Mouse (Mus musculus) c-Kit-positive CD71-negative TER-119-negative erythroid progenitor cells, embryonic 14.5 days (primary cell): ENCODE data around the gene Xbp1.
A peak's percentile ranks its signal among the peaks of the same experiment; 100 is the strongest.
"Not testable (repeated sequence)": the region's sequence is repeated elsewhere in the genome, so short reads cannot be mapped to it uniquely, and the experiment has no call there.

Source experiments
- DNase-seq: peaks from one replicate; pipeline ENCODE4 v3.0.0-alpha.2; 2013; ENCODE audit warnings: low read depth

Gene Xbp1

GRCm38 (mm10) chr11:5528841-5529240, 8.4 kb downstream of the Xbp1 start:
- no peak for DNase-seq

- DNase-seq = no peak
Measured at GRCm38 (mm10) chr11:5530172-5530571, 9.7 kb downstream of the Xbp1 start.

GRCm38 (mm10) chr11:5530717-5531116, 10.3 kb downstream of the Xbp1 start:
- DNase-seq = no peak

- DNase-seq = no peak
Measured at GRCm38 (mm10) chr11:5533108-5533507, 12.6 kb downstream of the Xbp1 start.

- not testable (repeated sequence) for DNase-seq
Measured at GRCm38 (mm10) chr11:5537454-5537853, 17.0 kb downstream of the Xbp1 start.

GRCm38 (mm10) chr11:5540331-5540730, 19.9 kb downstream of the Xbp1 start:
- DNase-seq = no peak

- DNase-seq = peak; percentile 50
Measured at GRCm38 (mm10) chr11:5541230-5541798, 20.9 kb downstream of the Xbp1 start.

GRCm38 (mm10) chr11:5541799-5542481, 21.5 kb downstream of the Xbp1 start, which contains the start of gene Ccdc117:
Gene Ccdc117, minus strand, starts transcription at chr11:5542187.
- peak; percentile 84 for DNase-seq

GRCm38 (mm10) chr11:5542482-5543185, 22.2 kb downstream of the Xbp1 start:
- DNase-seq = no peak

GRCm38 (mm10) chr11:5543281-5543680, 22.8 kb downstream of the Xbp1 start:
- DNase-seq = no peak

- not testable (repeated sequence) for DNase-seq
Measured at GRCm38 (mm10) chr11:5544709-5545108, 24.2 kb downstream of the Xbp1 start.

GRCm38 (mm10) chr11:5545457-5545856, 25.0 kb downstream of the Xbp1 start:
- no peak for DNase-seq

GRCm38 (mm10) chr11:5546693-5547092, 26.2 kb downstream of the Xbp1 start:
- no peak for DNase-seq

- DNase-seq = no peak
Measured at GRCm38 (mm10) chr11:5551430-5551829, 31.0 kb downstream of the Xbp1 start.

GRCm38 (mm10) chr11:5551931-5552330, 31.5 kb downstream of the Xbp1 start:
- no peak for DNase-seq

GRCm38 (mm10) chr11:5560273-5560672, 39.8 kb downstream of the Xbp1 start:
- no peak for DNase-seq

- DNase-seq = no peak
Measured at GRCm38 (mm10) chr11:5562625-5563268, 42.3 kb downstream of the Xbp1 start.

- no peak for DNase-seq
Measured at GRCm38 (mm10) chr11:5563898-5564297, 43.4 kb downstream of the Xbp1 start.

- no peak for DNase-seq
Measured at GRCm38 (mm10) chr11:5565596-5565995, 45.1 kb downstream of the Xbp1 start.

- no peak for DNase-seq
Measured at GRCm38 (mm10) chr11:5566506-5566905, 46.0 kb downstream of the Xbp1 start.

- DNase-seq = no peak
Measured at GRCm38 (mm10) chr11:5567654-5568053, 47.2 kb downstream of the Xbp1 start.

- DNase-seq = no peak
Measured at GRCm38 (mm10) chr11:5568082-5568481, 47.6 kb downstream of the Xbp1 start.

- DNase-seq = no peak
Measured at GRCm38 (mm10) chr11:5569474-5569873, 49.0 kb downstream of the Xbp1 start, which contains the start of gene Ankrd36. Gene Ankrd36, plus strand, starts transcription at chr11:5569684.
